Mouse (Mus musculus): ENCODE data around the gene Ssh3. TPM values are rescaled to one million over a fixed set of nuclear protein-coding genes. Genes with fewer than 3 reads are reported as not detected.

Ssh3 gene
- polyA plus RNA-seq, 1 experiment = 148 TPM

DNA sequence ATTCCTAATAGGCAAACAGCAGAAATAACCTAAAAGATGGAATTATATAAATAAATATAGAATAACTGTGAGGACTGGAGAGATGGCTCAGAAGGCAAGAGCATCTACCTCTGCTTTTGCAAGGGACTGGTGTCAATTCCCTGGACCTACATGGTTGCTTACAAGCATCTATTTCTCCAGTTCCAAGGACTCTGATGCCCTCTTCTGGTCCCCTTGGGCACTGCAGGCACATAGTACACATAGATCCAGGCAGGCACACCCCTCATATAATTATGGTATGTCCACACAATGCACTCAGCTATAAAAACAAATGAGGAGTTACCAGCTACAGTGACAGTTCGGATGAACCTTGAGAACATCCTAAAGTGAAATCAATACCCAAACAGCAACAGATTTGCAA lies 10.5 kb upstream of the Ssh3 start:
- H3K4me1 ChIP-seq (ENCODE audit: control insufficient read depth, insufficient read depth, low read length) = peaks cover 3% of the 10 kb centered on the region; the same call in 1 of the 2 replicates
- TF ChIP-seq CTCF (IDR thresholded peaks at IDR 0.05; ENCODE audit: extremely low read depth, insufficient read depth, low read length) = peak; percentile 21; the same call in 1 of the 2 replicates
- no peak for TF ChIP-seq POLR2A (IDR thresholded peaks at IDR 0.05; ENCODE audit: extremely low read depth, insufficient read depth, low read length)
- H3K27ac ChIP-seq (ENCODE audit: insufficient read depth, low read length) = no peak overlapping the region
- H3K4me3 ChIP-seq (ENCODE audit: insufficient read depth, low read length) = no peak overlapping the region

DNA sequence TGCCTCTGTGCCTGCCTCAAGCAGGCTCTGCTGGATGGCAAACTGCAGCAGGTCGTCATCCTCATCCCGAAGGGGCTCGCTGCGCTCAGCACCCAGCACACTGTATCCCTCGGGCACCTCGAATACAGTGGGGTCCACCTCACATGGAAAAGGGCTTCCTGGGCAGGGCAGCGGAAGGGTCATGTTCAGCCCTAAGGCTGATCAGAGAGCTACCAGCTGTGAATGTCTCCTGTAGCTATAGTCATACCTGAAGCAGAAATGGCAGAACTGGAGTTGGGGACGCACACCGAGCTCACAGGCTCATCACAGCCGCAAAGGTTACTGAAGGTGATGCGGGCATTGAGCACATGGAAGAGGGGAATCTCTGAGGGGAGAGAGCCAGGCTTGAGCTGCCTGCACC lies 2.0 kb upstream of the Ssh3 start:
- no peak overlapping the region for H3K27ac ChIP-seq (ENCODE audit: insufficient read depth, low read length)
- H3K4me3 ChIP-seq (ENCODE audit: insufficient read depth, low read length) = no peak overlapping the region
- H3K4me1 ChIP-seq (ENCODE audit: control insufficient read depth, insufficient read depth, low read length) = no peaks in the 10 kb centered on the region
- no peak for TF ChIP-seq CTCF (IDR thresholded peaks at IDR 0.05; ENCODE audit: extremely low read depth, insufficient read depth, low read length)
- TF ChIP-seq POLR2A (IDR thresholded peaks at IDR 0.05; ENCODE audit: extremely low read depth, insufficient read depth, low read length) = no peak

DNA sequence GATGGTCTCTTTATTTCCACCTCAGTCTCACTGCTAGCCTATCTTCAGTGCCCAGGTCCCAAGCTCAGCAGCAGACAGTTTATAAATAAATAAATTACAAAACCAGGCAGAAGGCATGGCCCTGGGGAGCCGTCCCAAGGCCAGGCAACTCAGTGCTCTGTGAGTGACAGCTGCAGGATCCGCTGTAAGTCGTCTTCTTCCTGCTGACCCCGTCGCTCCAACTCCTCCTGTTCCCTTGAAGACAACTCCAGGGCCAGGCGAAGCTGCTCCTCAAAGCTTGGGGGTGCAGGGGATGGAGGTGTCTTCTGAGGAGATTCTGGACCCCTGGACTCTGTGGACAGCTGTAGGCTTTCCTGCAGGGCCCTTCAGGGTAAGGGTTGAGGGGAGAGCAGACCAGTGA lies 1.2 kb upstream of the Ssh3 start:
- Histone ChIP-seq H3K27ac (ENCODE audit: insufficient read depth, low read length) (no peak overlapping the region), H3K4me1 (ENCODE audit: control insufficient read depth, insufficient read depth, low read length) (no peaks in the 10 kb centered on the region), H3K4me3 (ENCODE audit: insufficient read depth, low read length) (no peak overlapping the region)
- TF ChIP-seq CTCF (IDR thresholded peaks at IDR 0.05; ENCODE audit: extremely low read depth, insufficient read depth, low read length) (no peak), POLR2A (IDR thresholded peaks at IDR 0.05; ENCODE audit: extremely low read depth, insufficient read depth, low read length) (no peak)

DNA sequence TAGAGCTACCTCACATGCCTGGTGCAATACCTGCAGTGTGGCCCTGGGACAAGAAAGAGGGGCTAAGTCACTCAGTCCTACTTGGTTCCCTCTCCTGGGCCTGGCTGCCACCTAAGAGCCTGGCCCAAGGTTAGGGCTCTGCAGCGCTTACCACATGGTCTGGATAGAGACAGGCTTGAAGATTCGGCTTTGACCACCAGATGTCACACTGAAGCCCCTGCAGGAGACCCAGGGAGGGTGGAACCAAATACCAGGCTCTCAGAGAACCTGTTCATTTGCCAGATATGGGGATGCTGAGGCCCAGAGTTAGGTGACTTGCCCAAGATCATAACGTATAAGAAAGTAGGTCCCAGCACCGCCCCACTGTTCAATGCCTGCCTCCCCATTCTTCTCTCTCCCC lies 3.0 kb downstream of the Ssh3 start:
- Histone ChIP-seq H3K27ac (ENCODE audit: insufficient read depth, low read length) (no peak overlapping the region), H3K4me3 (ENCODE audit: insufficient read depth, low read length) (no peak overlapping the region), H3K4me1 (ENCODE audit: control insufficient read depth, insufficient read depth, low read length) (no peaks in the 10 kb centered on the region)
- no peak for TF ChIP-seq POLR2A (IDR thresholded peaks at IDR 0.05; ENCODE audit: extremely low read depth, insufficient read depth, low read length)
- no peak for TF ChIP-seq CTCF (IDR thresholded peaks at IDR 0.05; ENCODE audit: extremely low read depth, insufficient read depth, low read length)

DNA sequence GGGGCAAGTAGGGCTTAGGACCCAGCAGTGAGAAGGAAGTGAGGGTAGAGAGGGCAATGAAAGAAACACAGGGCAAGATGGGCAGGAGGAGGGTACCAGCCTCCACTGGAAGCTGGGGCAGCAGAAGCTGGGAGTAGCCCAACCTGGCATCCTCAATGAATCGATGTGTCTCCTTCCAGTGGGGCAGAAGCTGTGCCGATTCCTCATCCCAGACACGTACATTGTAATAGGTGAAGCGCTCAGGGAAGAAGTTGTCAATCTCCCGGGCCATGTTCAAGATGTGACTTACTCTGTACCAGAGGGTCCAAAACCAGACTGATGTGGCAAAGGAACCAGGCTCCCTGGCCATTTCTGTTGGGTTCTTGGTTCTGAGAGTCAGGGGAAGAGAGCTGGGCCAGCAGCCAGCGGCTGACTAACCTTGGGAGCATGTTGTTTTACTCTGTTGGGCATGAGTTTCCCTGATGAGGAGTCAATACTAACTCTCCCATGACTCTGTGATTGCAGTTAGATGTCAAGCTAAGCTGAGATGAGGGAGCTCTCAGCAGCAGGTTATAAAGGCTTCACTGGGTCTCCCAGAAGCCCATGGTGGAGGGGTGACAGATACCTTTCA lies 4.7 kb downstream of the Ssh3 start:
- no peaks in the 10 kb centered on the region for H3K4me1 ChIP-seq (ENCODE audit: control insufficient read depth, insufficient read depth, low read length)
- no peak overlapping the region for H3K4me3 ChIP-seq (ENCODE audit: insufficient read depth, low read length)
- TF ChIP-seq POLR2A (IDR thresholded peaks at IDR 0.05; ENCODE audit: extremely low read depth, insufficient read depth, low read length) (no peak), CTCF (IDR thresholded peaks at IDR 0.05; ENCODE audit: extremely low read depth, insufficient read depth, low read length) (no peak)
- no peak overlapping the region for H3K27ac ChIP-seq (ENCODE audit: insufficient read depth, low read length)

DNA sequence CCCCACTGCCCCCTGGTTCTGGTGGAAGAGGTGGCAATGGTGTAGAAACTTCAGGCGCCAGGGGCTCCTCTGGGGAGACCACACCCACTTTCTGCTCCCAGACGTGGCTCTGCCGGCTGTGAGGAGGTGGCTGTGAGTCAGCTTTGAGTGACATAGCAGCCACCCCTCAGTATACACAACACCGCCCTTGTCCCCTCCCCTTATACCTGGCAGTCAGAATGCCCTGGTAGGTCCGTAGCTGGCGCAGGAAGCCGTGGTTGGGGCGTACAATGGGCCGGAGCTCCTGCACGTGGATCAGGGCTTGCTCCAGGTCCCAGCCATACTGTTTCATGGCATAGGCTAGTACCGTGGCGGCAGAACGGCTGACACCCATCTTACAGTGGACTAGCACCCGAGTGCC lies 5.3 kb downstream of the Ssh3 start:
- no peak for TF ChIP-seq POLR2A (IDR thresholded peaks at IDR 0.05; ENCODE audit: extremely low read depth, insufficient read depth, low read length)
- TF ChIP-seq CTCF (IDR thresholded peaks at IDR 0.05; ENCODE audit: extremely low read depth, insufficient read depth, low read length) = no peak
- H3K4me1 ChIP-seq (ENCODE audit: control insufficient read depth, insufficient read depth, low read length) = no peaks in the 10 kb centered on the region
- H3K27ac ChIP-seq (ENCODE audit: insufficient read depth, low read length) = no peak overlapping the region

DNA sequence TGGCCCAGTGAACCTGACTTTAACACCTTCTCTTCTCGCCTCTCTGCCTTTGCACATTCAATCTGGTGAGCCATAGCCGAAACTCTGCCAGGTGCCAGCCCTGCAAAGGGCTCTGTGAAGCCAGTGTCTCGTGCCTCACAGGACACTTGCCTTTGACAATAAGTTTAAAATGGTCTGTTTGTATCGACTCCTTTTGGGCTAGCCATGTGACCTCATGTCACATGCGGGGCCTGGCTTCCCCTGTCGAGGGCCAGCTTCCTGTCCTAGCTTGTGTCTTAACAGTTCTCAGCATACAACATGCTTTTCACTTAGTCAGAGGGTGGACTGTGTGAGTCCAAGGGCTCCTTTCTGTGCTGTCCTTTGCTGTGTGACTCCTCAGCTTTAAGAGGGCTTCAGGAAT lies 6.2 kb downstream of the Ssh3 start:
- no peak overlapping the region for H3K4me3 ChIP-seq (ENCODE audit: insufficient read depth, low read length)
- TF ChIP-seq POLR2A (IDR thresholded peaks at IDR 0.05; ENCODE audit: extremely low read depth, insufficient read depth, low read length) (no peak), CTCF (IDR thresholded peaks at IDR 0.05; ENCODE audit: extremely low read depth, insufficient read depth, low read length) (no peak)
- no peaks in the 10 kb centered on the region for H3K4me1 ChIP-seq (ENCODE audit: control insufficient read depth, insufficient read depth, low read length)
- H3K27ac ChIP-seq (ENCODE audit: insufficient read depth, low read length) = no peak overlapping the region

More for the DNA sequence above, 5.3 kb downstream of the Ssh3 start:
- no peak overlapping the region for H3K4me3 ChIP-seq (ENCODE audit: insufficient read depth, low read length)

DNA sequence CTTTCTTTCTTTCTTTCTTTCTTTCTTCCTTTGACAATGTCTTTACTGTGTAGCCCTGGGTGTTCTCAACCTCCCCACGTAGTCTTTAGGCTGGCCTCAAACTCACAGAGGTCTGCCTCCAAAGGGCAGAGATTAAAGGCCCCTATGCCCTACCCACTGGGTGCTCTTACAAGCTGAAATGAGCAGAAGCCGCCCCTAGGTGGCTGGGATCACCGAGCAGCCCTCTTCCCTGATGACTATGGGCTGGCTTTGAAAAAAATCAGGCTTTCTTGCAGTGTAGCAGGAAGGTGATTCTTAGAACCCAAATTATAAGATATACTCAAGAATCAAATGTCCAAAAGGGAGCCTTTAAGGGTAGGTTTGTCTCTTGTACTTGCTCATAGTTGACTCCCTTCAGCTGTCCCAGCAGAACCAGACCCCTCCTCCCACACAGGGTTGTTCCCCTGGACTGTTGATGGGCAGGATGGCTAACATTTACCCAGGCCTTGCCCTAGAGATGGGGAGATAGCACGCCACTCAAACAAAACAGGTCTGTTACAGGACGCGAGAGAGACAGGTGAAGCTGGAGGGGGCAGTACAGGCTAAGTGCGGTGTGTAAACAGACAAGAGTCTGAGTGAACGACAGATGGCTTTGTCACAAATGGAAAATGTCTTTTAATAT lies 7.8 kb downstream of the Ssh3 start:
- no peak overlapping the region for H3K4me3 ChIP-seq (ENCODE audit: insufficient read depth, low read length)
- no peak overlapping the region for H3K27ac ChIP-seq (ENCODE audit: insufficient read depth, low read length)
- no peaks in the 10 kb centered on the region for H3K4me1 ChIP-seq (ENCODE audit: control insufficient read depth, insufficient read depth, low read length)
- TF ChIP-seq CTCF (IDR thresholded peaks at IDR 0.05; ENCODE audit: extremely low read depth, insufficient read depth, low read length) (no peak), POLR2A (IDR thresholded peaks at IDR 0.05; ENCODE audit: extremely low read depth, insufficient read depth, low read length) (no peak)

DNA sequence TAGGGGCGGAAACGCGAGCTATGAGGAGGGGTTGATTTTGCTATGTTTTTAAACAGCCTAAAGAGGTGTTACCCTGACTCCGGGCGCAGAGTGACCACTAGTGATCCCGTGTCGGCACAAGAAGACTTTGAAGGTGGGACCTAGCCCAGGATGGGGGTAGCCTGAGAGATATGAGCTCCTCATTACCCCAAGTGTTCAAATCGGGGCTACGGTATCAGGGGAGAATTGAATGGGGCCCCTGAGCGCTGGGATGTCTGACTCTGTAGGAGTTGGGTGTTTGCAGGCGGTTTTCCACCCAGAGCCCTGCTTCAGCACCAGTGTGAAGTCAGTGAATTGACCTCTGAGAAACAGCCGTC lies 11.1 kb downstream of the Ssh3 start:
- Histone ChIP-seq H3K27ac (ENCODE audit: insufficient read depth, low read length) (no peak overlapping the region), H3K4me1 (ENCODE audit: control insufficient read depth, insufficient read depth, low read length) (no peaks in the 10 kb centered on the region), H3K4me3 (ENCODE audit: insufficient read depth, low read length) (peak overlapping the region; percentile 46)
- TF ChIP-seq POLR2A (IDR thresholded peaks at IDR 0.05; ENCODE audit: extremely low read depth, insufficient read depth, low read length) (no peak), CTCF (IDR thresholded peaks at IDR 0.05; ENCODE audit: extremely low read depth, insufficient read depth, low read length) (no peak)

DNA sequence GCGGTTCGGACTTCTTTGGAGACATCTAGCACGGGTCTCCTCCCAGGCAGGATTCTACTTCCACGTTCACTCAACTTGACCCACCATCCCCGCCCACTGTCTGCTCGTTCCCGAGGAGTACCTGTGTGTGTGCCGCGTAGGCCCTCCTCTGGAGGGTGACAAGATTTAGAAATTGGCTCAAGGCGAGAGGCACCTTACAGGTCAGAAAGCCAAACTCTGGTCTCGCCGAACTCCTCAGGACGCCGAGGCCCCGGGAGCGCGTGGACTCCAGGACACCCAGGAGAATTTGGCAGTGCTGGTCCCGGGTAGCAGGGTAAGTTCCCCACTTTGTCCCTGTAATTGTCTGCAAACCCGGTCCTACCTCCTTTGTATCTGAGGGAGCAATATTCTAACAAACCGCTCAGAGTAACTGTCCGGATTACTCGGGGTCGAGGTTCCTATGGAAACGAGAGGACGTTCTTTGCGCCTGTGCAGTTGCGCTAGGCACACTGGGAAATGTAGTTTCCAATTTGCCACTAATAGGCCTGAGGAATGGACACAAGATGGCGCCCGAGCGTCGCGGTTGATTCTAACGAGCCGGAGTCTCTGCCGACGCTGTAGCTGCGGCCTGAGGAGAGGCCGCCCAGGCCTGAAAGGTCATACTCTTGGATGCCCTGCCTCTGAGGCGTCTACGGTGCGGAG lies 11.6 kb downstream of the Ssh3 start:
- peak; percentile 68; the same call in 1 of the 2 replicates for TF ChIP-seq POLR2A (IDR thresholded peaks at IDR 0.05; ENCODE audit: extremely low read depth, insufficient read depth, low read length)
- TF ChIP-seq CTCF (IDR thresholded peaks at IDR 0.05; ENCODE audit: extremely low read depth, insufficient read depth, low read length) = peak; percentile 90
- peak overlapping the region; percentile 46 for H3K4me3 ChIP-seq (ENCODE audit: insufficient read depth, low read length)

More for the DNA sequence above, 11.6 kb downstream of the Ssh3 start:
- H3K27ac ChIP-seq (ENCODE audit: insufficient read depth, low read length) = no peak overlapping the region
- H3K4me1 ChIP-seq (ENCODE audit: control insufficient read depth, insufficient read depth, low read length) = no peaks in the 10 kb centered on the region

Measured in cortical plate, adult 2 months (tissue).